Mouse (Mus musculus) E14TG2a.4 (cell line): ENCODE results near the gene Ufsp2.

ENCODE experiments used
- CTCF ChIP-seq: conservative IDR thresholded peaks from 2 replicates; pipeline ENCODE4 v1.5.1; 2014; ENCODE audit warnings: low read length
- NANOG ChIP-seq: IDR thresholded peaks from 2 replicates; pipeline ENCODE4 v1.6.1; 2014; ENCODE audit warnings: borderline replicate concordance, low read length, mixed read lengths
- POU5F1 ChIP-seq: IDR thresholded peaks from 2 replicates; pipeline ENCODE4 v1.6.1; 2014; ENCODE audit warnings: low read length, borderline replicate concordance

- TF ChIP-seq CTCF (no peak), NANOG (no peak), POU5F1 (no peak)
Observed at GRCm38 (mm10) chr8:46005596-46005995, 30.3 kb downstream of the Ufsp2 start, which contains the start of gene Ankrd37.
